Mouse (Mus musculus) olfactory bulb, adult 2 months (tissue): ENCODE measurements around the gene Mkln1. TPM values are rescaled to one million over a fixed set of nuclear protein-coding genes. Genes with fewer than 3 reads are reported as not detected.

Source experiments
- H3K27ac ChIP-seq: fragments of 200-500 bp; 2 replicates; pipeline ENCODE4 v1.5.1; 2012; ENCODE audit warnings: low read depth, low read length; ENCODE audit not compliant: insufficient read depth
- H3K4me1 ChIP-seq: fragments of 200-500 bp; 2 replicates; pipeline ENCODE4 v1.6.1; 2012; ENCODE audit warnings: low read length; ENCODE audit not compliant: control insufficient read depth, insufficient read depth
- H3K4me3 ChIP-seq: fragments of 200-500 bp; 2 replicates; pipeline ENCODE4 v1.5.1; 2012; ENCODE audit warnings: mild to moderate bottlenecking, low read depth, low read length, moderate library complexity; ENCODE audit not compliant: insufficient read depth
- CTCF ChIP-seq: fragments of 200-500 bp; IDR thresholded peaks from 2 replicates; pipeline ENCODE4 v1.5.1; 2012; ENCODE audit warnings: low read depth, mild to moderate bottlenecking, low read length, moderate library complexity; ENCODE audit not compliant: insufficient read depth
- POLR2A ChIP-seq: fragments of 200-500 bp; IDR thresholded peaks from 2 replicates; pipeline ENCODE4 v1.6.1; 2012; ENCODE audit warnings: mild to moderate bottlenecking, low read depth, low read length, moderate library complexity; ENCODE audit not compliant: insufficient read depth
- WGBS: fragments of 180-500 bp; shearing (Covaris S2); methylation state at CpG from one replicate; pipeline ENCODE4 v1.1.7; 2018; 5-methylcytosine and 5-hydroxymethylcytosine counted together
- polyA plus RNA-seq: library from polyadenylated mRNA; stranded (reverse); fragments of >200 nt; gene quantifications from 2 replicates; pipeline ENCODE4 v1.2.4, GENCODE M21; 2012; ENCODE audit warnings: low replicate concordance; ENCODE audit not compliant: missing spikeins, insufficient read depth, insufficient read length

Mkln1 gene
- polyA plus RNA-seq, 1 experiment, result not detected

DNA sequence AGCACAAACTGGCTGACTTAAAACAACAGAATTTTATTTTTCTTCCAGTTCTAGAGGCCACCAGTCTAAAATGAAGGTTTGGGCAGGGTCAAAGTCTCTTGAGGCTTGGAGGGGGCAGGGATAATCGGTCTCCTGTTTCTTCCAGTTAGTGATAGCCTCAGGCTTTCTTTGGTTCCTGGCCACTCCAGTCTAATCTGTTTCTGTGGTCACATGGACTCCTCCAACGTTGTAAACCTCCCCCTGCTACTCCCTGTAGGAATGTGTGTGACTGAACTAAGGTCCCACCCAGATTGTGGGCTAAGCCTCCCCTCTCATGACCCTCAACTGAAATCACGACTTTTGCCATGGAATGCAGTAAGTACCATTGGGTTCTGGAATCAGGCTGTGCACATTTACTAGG is 25.9 kb upstream of the Mkln1 start:
- TF ChIP-seq POLR2A, result no peak
- no peak for TF ChIP-seq CTCF
- Histone ChIP-seq H3K27ac (no peak overlapping the region), H3K4me3 (no peak overlapping the region), H3K4me1 (peaks cover 8% of the 10 kb centered on the region)
- 52% methylated on average over 3 of the region's 3 CpGs for WGBS

DNA sequence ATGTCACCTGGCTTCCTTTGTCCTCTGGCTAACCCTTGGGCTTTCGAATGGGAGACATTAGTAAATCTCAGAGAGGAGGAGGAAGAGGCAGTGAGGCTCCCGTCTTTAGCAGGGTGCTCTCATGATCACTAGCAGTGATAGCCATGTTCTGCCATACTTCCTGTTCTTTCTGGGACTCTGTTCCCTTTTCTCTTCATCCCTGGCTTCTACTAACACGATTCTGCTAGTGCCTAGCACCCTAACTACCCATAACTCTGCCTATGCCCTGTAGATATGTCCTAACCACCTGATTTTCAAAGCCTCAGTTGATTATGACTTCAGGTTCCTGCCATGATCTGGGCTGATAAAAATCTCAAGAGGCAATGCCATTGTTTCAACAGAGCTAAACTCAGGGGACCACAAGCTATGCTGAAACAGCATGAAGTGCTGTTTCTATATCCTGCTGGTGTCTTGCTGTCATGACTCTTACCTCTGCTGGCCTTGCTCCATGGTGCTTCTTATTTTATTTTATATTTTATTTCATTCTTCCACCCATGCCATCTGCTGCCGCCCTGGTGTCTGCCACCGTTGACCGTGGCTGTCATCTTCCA is 25.4 kb upstream of the Mkln1 start:
- no peak for TF ChIP-seq POLR2A
- TF ChIP-seq CTCF, result no peak
- no peak overlapping the region for H3K4me3 ChIP-seq
- no peak overlapping the region for H3K27ac ChIP-seq
- 92% methylated on average over 6 of the region's 6 CpGs for WGBS
- H3K4me1 ChIP-seq, result peaks cover 8% of the 10 kb centered on the region

DNA sequence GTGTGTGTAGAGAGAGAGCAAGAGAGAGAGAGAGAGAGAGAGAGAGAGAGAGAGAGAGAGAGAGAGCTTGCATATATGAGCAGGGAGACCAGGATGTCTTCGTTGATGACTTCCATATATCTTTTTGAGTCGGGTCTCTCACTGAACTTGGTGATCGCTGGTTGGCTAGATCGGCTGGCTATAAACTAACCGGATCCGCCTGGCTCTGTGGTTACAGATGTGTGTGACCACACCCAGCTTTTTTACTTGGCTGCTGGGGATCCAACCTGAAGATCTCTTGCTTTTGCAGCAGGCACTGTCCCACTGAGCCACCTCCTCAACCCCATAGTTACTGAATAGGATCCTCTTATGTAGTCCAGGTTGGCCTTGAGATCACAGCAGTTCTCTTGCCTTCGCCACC is 15.5 kb upstream of the Mkln1 start:
- WGBS, result 95% methylated on average over 7 of the region's 7 CpGs
- Histone ChIP-seq H3K27ac (no peak overlapping the region), H3K4me3 (no peak overlapping the region), H3K4me1 (no peaks in the 10 kb centered on the region)
- TF ChIP-seq POLR2A, result no peak
- no peak for TF ChIP-seq CTCF

DNA sequence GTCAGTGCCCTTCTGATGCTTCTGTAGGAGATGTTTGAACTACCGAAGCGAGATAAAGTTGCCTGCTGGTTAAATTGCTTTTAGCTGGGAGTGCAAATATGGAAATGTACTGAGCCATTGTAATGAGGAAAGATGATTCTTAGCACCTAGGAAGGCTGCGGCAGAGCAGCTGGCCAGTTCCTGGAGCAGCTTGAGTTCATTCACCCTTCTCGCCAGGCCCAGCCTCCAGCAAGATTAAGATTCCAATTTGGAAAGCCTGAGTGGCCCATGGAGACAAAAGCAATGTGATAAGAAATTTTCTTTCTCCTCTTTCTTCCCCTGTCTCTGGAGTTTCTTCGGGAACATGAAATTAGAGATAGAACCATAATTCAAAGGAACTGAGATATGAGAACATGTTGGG is 13.7 kb upstream of the Mkln1 start:
- no peak overlapping the region for H3K4me3 ChIP-seq
- no peak for TF ChIP-seq CTCF
- no peak for TF ChIP-seq POLR2A

DNA sequence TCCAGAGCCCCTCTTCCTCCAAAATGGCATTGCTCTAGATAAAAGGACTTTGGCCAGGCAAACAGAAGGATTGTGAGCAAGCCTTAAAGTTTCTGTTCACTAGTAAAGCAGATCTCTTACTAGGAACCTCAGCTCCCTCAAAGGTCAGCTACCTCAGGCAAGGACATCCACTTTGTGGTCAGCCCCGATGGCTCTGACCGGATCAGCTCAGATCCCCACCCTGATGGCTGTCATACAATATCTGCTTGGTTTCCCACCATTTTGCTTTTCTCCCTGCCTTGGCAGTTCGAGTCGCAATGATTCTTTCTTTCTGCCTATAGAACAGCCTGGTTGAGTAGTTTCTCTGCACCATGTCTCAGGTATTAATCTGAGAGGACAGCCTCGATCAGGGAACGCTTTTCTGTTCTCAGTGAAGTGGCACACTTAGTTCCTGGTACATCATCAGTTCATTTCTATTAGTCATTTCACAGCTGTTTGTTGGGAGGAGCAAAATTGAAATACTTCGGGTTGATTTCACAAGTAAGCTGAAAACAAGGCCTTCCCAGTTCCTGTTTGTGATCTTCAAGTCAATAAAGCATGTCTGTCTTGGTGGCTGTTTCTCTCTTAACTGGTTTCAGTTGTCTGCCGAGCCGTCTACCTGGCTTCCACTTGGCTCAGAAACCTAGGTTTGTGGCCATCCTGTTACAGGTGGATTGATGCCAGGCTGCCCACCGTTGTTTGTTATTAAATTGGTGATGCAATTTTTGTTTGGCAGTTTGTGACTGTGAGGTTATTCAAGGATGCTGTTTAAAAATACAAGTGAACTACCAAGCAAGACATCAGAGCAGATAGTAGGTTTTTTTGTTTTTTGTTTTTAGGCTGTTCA is 13.0 kb upstream of the Mkln1 start:
- WGBS, result 81% methylated on average over 10 of the region's 10 CpGs
- TF ChIP-seq POLR2A (no peak), CTCF (no peak)
- H3K27ac ChIP-seq, result no peak overlapping the region
- H3K4me1 ChIP-seq, result no peaks in the 10 kb centered on the region; the same call in 1 of the 2 replicates
- no peak overlapping the region for H3K4me3 ChIP-seq

More for the DNA sequence above, 13.7 kb upstream of the Mkln1 start:
- H3K27ac ChIP-seq, result no peak overlapping the region
- H3K4me1 ChIP-seq, result no peaks in the 10 kb centered on the region
- 77% methylated on average over 5 of the region's 5 CpGs for WGBS

DNA sequence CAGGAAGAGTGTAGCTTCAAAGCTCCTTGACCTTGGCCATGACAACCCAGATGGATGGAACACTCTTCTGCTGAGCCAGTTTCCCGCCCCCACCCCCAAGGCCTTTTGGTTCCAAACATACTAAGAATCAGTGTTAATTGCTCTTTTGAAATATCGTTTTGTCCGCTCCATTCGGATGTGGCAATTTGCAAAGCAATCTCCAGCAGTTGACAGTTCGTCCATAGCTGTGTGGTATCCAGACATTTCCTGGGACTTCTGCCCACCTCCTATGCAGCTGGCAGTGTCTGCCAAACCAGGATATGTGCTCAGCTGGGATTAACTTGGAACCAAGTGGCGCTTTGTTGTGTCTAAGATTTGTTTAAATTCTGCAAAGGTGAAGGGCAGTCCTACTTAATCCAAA is 8.8 kb upstream of the Mkln1 start:
- Histone ChIP-seq H3K27ac (no peak overlapping the region), H3K4me3 (no peak overlapping the region), H3K4me1 (peaks cover 2% of the 10 kb centered on the region; the same call in 1 of the 2 replicates)
- no peak for TF ChIP-seq CTCF
- no peak for TF ChIP-seq POLR2A
- 57% methylated on average over 6 of the region's 6 CpGs for WGBS

DNA sequence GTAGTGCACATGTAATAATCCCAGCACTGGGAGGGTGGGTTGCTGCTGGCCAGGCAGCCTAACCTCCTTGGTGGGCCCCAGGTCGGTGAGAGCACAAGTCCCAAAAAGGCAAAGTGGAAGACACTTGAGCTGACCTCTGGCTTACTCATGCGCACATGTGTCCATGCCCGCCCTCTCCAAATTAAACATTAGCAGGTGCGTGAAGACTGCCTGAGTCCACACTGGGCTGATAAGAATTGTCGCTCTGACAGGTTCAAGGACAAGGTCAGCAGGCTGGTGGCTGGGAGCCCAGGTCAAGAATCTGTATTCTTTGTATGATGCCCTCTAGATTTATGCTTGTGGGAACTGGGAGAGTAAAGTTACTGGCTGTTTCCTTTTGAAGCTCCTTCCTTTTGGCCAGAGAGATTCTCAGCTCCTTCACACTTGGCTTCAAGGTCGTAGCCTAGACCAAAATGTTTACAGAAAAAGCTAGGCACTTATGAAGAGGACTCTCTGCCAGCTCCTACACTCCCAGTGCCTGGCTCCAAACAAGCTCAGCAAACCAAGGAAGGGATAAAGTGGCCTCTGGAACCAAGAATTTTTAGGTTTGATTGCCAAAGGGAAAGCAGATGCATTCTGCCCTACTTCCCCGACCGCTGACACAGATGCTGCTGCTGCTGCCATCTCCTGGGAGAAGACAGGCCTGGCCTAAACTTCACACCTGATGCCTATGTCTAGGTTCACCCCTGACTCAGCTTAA is 8.1 kb upstream of the Mkln1 start:
- TF ChIP-seq POLR2A (no peak), CTCF (peak; percentile 48; the same call in 1 of the 2 replicates)
- WGBS, result 65% methylated on average over 8 of the region's 8 CpGs
- H3K27ac ChIP-seq, result peak overlapping the region; percentile 8; the same call in 1 of the 2 replicates

DNA sequence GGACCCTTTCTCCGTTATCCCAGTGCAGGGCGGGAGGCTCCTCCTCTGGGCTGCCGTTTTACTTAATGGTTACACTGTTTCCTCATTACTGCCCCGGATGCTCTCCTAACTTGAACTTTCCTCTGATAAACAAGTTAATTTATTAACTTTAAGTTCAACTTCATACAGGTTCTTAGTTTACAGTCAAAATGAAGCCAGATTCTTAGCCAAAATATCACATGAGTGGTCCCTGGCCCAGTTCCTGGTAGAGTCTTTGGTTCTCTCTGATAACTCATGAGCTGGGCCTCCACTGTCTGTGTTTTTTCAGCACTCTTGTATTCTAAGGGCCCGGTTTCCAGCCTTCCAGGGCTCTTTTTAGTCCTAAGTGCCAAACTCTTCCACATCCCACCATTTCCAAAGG is 5.7 kb upstream of the Mkln1 start:
- Histone ChIP-seq H3K4me3 (no peak overlapping the region), H3K4me1 (peaks cover 2% of the 10 kb centered on the region; the same call in 1 of the 2 replicates), H3K27ac (no peak overlapping the region)
- no peak for TF ChIP-seq CTCF
- no peak for TF ChIP-seq POLR2A
- 91% methylated on average over 5 of the region's 5 CpGs for WGBS

More for the DNA sequence above, 8.1 kb upstream of the Mkln1 start:
- Histone ChIP-seq H3K4me3 (no peak overlapping the region), H3K4me1 (peaks cover 2% of the 10 kb centered on the region; the same call in 1 of the 2 replicates)

DNA sequence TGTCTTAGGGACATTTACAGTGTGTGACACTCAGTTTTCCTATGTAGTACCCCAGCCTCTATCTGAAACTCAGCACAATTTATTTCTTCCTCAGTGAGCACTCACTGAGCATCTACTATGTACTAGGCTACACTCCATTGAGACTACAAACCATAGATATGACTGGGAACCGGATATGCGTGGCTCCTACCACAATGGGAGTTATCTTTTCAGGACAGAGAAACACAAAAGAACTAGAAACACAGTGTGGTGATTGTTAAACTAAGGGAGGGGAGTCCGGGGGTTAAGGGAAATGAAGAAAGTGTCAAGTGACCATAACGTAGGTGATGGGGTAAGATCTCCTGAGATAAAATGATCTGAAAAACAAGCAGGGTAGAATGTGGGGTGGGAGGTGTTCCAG is 2.4 kb upstream of the Mkln1 start:
- H3K27ac ChIP-seq, result no peak overlapping the region
- H3K4me1 ChIP-seq, result peaks cover 3% of the 10 kb centered on the region; the same call in 1 of the 2 replicates
- 90% methylated on average over 4 of the region's 4 CpGs for WGBS
- no peak overlapping the region for H3K4me3 ChIP-seq
- no peak for TF ChIP-seq CTCF
